ENCODE assay signal across 14 mouse cellular contexts in the genomic region with DNA sequence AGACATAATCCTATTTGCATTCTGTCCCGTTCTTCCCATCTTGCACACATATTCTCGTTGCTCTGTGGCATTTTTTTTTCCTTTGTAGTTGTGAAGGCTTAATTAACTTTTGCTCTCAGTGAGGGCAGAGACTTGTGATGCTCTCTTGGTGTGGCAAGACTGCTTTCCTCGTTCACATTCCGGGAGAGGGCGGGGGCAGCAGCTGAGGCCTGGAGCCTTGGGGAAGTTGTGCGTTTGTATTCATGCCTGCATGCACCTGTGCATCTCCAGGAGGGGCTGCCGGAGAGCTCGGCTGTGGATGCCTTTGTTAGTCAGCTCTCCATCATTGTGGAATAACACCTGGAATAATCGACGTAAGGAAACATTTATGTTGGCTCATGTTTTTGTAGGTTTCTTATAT.
"Had no signal": no experiment of that assay in that cellular context is flagged by ENCODE, and none has a peak within 500 bp of the region (broad histone marks: within the 10 kb centered on the region; RNA-seq: fewer than 3 reads in every experiment).

No protein-coding gene starts in this region.

- H3K4me2 ChIP-seq: limb, embryonic 15.5 days; liver, embryonic 12.5 days; lung, embryonic 15.5 days; midbrain, embryonic 13.5 days; neural tube, embryonic 13.5 days; stomach, embryonic 15.5 days had no signal

- DNase-seq: kidney, adult 8-10 months; kidney, postnatal 25 days; retina, postnatal 1 day; right cerebral cortex, postnatal 4 days; spleen, adult 18-20 months; thymus, adult 2 months; thymus, postnatal 25 days had no signal

- ATAC-seq: liver, embryonic 12.5 days; midbrain, embryonic 13.5 days had no signal

- H3K27ac ChIP-seq: left cerebral cortex, adult 2 months; limb, embryonic 15.5 days; liver, embryonic 12.5 days; lung, embryonic 15.5 days; midbrain, embryonic 13.5 days; neural tube, embryonic 13.5 days; stomach, embryonic 15.5 days had no signal

- H3K27me3 ChIP-seq: limb, embryonic 15.5 days; lung, embryonic 15.5 days; midbrain, embryonic 13.5 days; neural tube, embryonic 13.5 days; stomach, embryonic 15.5 days had no signal

- H3K9ac ChIP-seq: limb, embryonic 15.5 days; liver, embryonic 12.5 days; lung, embryonic 15.5 days; midbrain, embryonic 13.5 days; neural tube, embryonic 13.5 days; stomach, embryonic 15.5 days had no signal

- H3K4me3 ChIP-seq: left cerebral cortex, adult 2 months; limb, embryonic 15.5 days; liver, embryonic 12.5 days; lung, embryonic 15.5 days; midbrain, embryonic 13.5 days; neural tube, embryonic 13.5 days; stomach, embryonic 15.5 days had no signal

- H3K9me3 ChIP-seq: limb, embryonic 15.5 days; liver, embryonic 12.5 days; lung, embryonic 15.5 days; midbrain, embryonic 13.5 days; neural tube, embryonic 13.5 days; stomach, embryonic 15.5 days had no signal

- H3K4me1 ChIP-seq: liver, embryonic 12.5 days; lung, embryonic 15.5 days; midbrain, embryonic 13.5 days; neural tube, embryonic 13.5 days; stomach, embryonic 15.5 days had no signal

- H3K36me3 ChIP-seq: limb, embryonic 15.5 days; liver, embryonic 12.5 days; lung, embryonic 15.5 days; midbrain, embryonic 13.5 days; neural tube, embryonic 13.5 days; stomach, embryonic 15.5 days had no signal
